Mouse (Mus musculus): ENCODE results near the gene Psmd2. TPM values are rescaled to one million over a fixed set of nuclear protein-coding genes. Genes with fewer than 3 reads are reported as not detected.

The Psmd2 gene
- total and polyA plus RNA-seq, 2 experiments from 2014 or later = 158 to 206 TPM

DNA sequence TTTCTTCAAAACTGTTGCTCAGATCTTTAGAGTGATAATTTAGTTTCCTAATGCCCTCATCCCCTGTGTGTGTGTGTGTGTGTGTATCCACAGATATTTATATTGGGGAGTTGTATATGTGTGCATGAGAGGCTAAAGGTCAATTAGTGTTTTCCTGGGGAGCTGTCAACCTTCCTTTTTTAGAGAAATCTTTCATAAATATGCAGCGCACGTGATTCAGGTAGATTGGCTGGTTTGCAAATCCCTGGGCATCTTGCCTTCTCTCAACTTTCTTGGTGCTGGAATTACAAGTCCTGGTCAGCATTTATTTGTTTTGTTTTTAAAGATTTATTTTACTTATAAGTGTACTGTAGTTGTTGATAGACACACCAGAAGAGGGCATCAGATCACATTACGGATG lies 18.8 kb downstream of the Psmd2 start:
- H3K36me3 ChIP-seq (replicated peaks; ENCODE audit: control insufficient read depth, insufficient read depth, low read length) = peaks cover 9% of the 10 kb centered on the region; the same call in 1 of the 2 replicates
- no peak overlapping the region for H3K4me3 ChIP-seq (ENCODE audit: low read depth, low read length)
- H3K27ac ChIP-seq (ENCODE audit: low read depth) = no peak overlapping the region
- no peak overlapping the region for H3K4me2 ChIP-seq (ENCODE audit: low read depth, low read length)
- H3K9me3 ChIP-seq (replicated peaks; ENCODE audit: control insufficient read depth, low read length) = no peaks in the 10 kb centered on the region
- no peak for TF ChIP-seq CTCF (IDR thresholded peaks at IDR 0.05; ENCODE audit: low read depth)
- no peak for TF ChIP-seq EP300 (IDR thresholded peaks at IDR 0.05; ENCODE audit: low read depth)
- peaks cover 16% of the 10 kb centered on the region for H3K4me1 ChIP-seq (ENCODE audit: control insufficient read depth, insufficient read depth)
- no peaks in the 10 kb centered on the region for H3K27me3 ChIP-seq (ENCODE audit: control insufficient read depth, insufficient read depth, low read length)
- DNase-seq (ENCODE audit: low spot score) (no peak), ATAC-seq (ENCODE audit: insufficient read depth, low read depth) (no peak)
- no peak overlapping the region for H3K9ac ChIP-seq (replicated peaks; ENCODE audit: low read depth, low read length)
- WGBS = 84% methylated on average over 3 of the region's 3 CpGs

DNA sequence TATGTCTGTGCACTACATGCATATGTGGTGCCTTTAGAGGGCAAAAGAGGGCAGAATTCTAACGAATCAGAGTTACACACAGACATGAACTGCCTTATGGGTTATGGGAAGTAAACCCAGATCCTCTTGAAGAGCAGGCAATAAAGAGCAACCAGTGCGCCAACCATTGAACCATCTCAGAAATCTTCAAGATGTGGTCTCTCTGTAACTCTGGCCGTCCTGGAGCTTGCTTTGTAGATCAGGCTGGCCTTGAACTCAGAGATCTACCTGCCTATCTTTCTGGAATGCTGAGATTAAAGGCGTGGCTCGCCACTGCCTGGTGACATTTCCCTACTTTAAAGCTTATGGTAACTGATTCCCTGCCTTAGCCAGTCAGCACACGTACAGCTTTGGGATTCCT lies 20.4 kb downstream of the Psmd2 start:
- WGBS = 26% methylated on average over 6 of the region's 6 CpGs
- peak overlapping the region; percentile 98 for H3K4me3 ChIP-seq (ENCODE audit: low read depth, low read length)
- H3K36me3 ChIP-seq (replicated peaks; ENCODE audit: control insufficient read depth, insufficient read depth, low read length) = peaks cover 25% of the 10 kb centered on the region
- no peaks in the 10 kb centered on the region for H3K27me3 ChIP-seq (ENCODE audit: control insufficient read depth, insufficient read depth, low read length)
- DNase-seq (ENCODE audit: low spot score) (no peak), ATAC-seq (ENCODE audit: insufficient read depth, low read depth) (no peak)
- H3K9ac ChIP-seq (replicated peaks; ENCODE audit: low read depth, low read length) = no peak overlapping the region
- TF ChIP-seq CTCF (IDR thresholded peaks at IDR 0.05; ENCODE audit: low read depth) = no peak
- no peak for TF ChIP-seq EP300 (IDR thresholded peaks at IDR 0.05; ENCODE audit: low read depth)
- H3K27ac ChIP-seq (ENCODE audit: low read depth) = peak overlapping the region; percentile 97; the same call in 1 of the 2 replicates
- peaks cover 16% of the 10 kb centered on the region for H3K4me1 ChIP-seq (ENCODE audit: control insufficient read depth, insufficient read depth)
- no peaks in the 10 kb centered on the region for H3K9me3 ChIP-seq (replicated peaks; ENCODE audit: control insufficient read depth, low read length)
- peak overlapping the region; percentile 79 for H3K4me2 ChIP-seq (ENCODE audit: low read depth, low read length)

DNA sequence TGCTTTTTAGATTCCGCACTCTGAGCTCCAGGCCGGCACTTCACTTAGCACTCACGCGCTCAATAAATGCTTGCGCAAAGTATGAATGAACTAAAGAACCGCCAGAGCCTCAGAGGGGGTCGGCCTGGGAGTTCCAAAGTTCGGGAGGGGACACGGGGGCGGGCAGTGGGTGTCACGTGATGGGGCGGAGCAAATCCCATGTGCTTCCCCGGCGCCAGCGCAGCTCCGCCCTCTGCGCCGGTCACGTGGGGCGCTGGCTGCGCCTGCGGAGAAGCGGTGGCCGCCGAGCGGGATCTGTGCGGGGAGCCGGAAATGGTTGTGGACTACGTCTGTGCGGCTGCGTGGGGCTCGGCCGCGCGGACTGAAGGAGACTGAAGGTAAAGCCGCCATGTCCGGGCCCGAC lies 21.0 kb downstream of the Psmd2 start:
- TF ChIP-seq EP300 (IDR thresholded peaks at IDR 0.05; ENCODE audit: low read depth) = no peak
- no peak for TF ChIP-seq CTCF (IDR thresholded peaks at IDR 0.05; ENCODE audit: low read depth)
- H3K27me3 ChIP-seq (ENCODE audit: control insufficient read depth, insufficient read depth, low read length) = no peaks in the 10 kb centered on the region
- peak overlapping the region; percentile 98 for H3K9ac ChIP-seq (replicated peaks; ENCODE audit: low read depth, low read length)
- ATAC-seq (ENCODE audit: insufficient read depth, low read depth) (peak; percentile 94), DNase-seq (ENCODE audit: low spot score) (peak; percentile 96)
- H3K4me1 ChIP-seq (ENCODE audit: control insufficient read depth, insufficient read depth) = peaks cover 19% of the 10 kb centered on the region
- peak overlapping the region; percentile 97 for H3K27ac ChIP-seq (ENCODE audit: low read depth)
- WGBS = under 1% methylated on average over 32 of the region's 38 CpGs
- peak overlapping the region; percentile 79 for H3K4me2 ChIP-seq (ENCODE audit: low read depth, low read length)
- no peaks in the 10 kb centered on the region for H3K9me3 ChIP-seq (replicated peaks; ENCODE audit: control insufficient read depth, low read length)
- H3K4me3 ChIP-seq (ENCODE audit: low read depth, low read length) = peak overlapping the region; percentile 98
- H3K36me3 ChIP-seq (replicated peaks; ENCODE audit: control insufficient read depth, insufficient read depth, low read length) = peaks cover 31% of the 10 kb centered on the region

- peaks cover 25% of the 10 kb centered on the region for H3K4me1 ChIP-seq (ENCODE audit: control insufficient read depth, insufficient read depth)
- ATAC-seq (ENCODE audit: insufficient read depth, low read depth) (peak; percentile 77), DNase-seq (ENCODE audit: low spot score) (peak; percentile 49)
- H3K4me3 ChIP-seq (ENCODE audit: low read depth, low read length) = peak overlapping the region; percentile 98
- H3K9ac ChIP-seq (replicated peaks; ENCODE audit: low read depth, low read length) = peak overlapping the region; percentile 98
- under 1% methylated on average over 34 of the region's 78 CpGs for WGBS
- peak overlapping the region; percentile 79 for H3K4me2 ChIP-seq (ENCODE audit: low read depth, low read length)
- no peaks in the 10 kb centered on the region for H3K9me3 ChIP-seq (replicated peaks; ENCODE audit: control insufficient read depth, low read length)
- peaks cover 36% of the 10 kb centered on the region for H3K36me3 ChIP-seq (replicated peaks; ENCODE audit: control insufficient read depth, insufficient read depth, low read length)
- H3K27ac ChIP-seq (ENCODE audit: low read depth) = peak overlapping the region; percentile 97
- no peak for TF ChIP-seq CTCF (IDR thresholded peaks at IDR 0.05; ENCODE audit: low read depth)
- no peaks in the 10 kb centered on the region for H3K27me3 ChIP-seq (ENCODE audit: control insufficient read depth, insufficient read depth, low read length)
Measured at GRCm38 (mm10) chr16:20672965-20673705, 21.7 kb downstream of the Psmd2 start.

DNA sequence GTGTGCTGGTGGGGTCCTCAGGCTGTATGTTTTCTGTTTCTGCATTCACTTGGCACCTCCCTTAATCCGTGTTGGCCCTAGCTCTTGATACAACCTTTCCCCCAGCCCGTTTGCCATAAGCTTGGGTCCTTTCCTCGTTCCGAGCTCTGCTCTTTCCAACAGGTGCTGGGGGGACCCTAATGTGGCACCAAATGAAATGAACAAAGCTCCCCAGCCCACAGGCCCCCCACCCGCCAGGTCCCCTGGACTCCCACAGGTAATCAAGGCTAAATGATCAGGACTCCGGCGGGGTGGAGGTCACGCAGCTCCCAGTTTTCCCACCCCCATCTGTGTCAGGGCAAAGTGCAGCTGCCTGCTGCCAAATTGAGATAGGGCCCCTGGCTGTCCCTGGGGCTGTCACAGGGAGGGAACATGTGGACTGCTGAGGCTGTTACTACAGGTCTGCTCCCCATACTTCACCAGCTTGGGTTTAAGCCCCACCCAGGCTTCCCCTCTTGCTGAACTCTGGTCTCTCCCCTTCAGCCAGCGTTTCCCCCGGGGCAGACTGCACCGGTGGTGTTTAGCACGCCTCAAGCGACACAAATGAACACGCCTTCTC lies 22.4 kb downstream of the Psmd2 start:
- H3K27me3 ChIP-seq (ENCODE audit: control insufficient read depth, insufficient read depth, low read length) = no peaks in the 10 kb centered on the region
- 3% methylated on average over 14 of the region's 14 CpGs for WGBS
- peaks cover 26% of the 10 kb centered on the region for H3K4me1 ChIP-seq (ENCODE audit: control insufficient read depth, insufficient read depth)
- H3K4me3 ChIP-seq (ENCODE audit: low read depth, low read length) = peak overlapping the region; percentile 98
- H3K27ac ChIP-seq (ENCODE audit: low read depth) = peak overlapping the region; percentile 97
- no peak for ATAC-seq (ENCODE audit: insufficient read depth, low read depth)
- TF ChIP-seq CTCF (IDR thresholded peaks at IDR 0.05; ENCODE audit: low read depth) (no peak), EP300 (IDR thresholded peaks at IDR 0.05; ENCODE audit: low read depth) (no peak)
- peaks cover 42% of the 10 kb centered on the region for H3K36me3 ChIP-seq (replicated peaks; ENCODE audit: control insufficient read depth, insufficient read depth, low read length)
- peak overlapping the region; percentile 98 for H3K9ac ChIP-seq (replicated peaks; ENCODE audit: low read depth, low read length)
- no peaks in the 10 kb centered on the region for H3K9me3 ChIP-seq (replicated peaks; ENCODE audit: control insufficient read depth, low read length)
- H3K4me2 ChIP-seq (ENCODE audit: low read depth, low read length) = peak overlapping the region; percentile 79
- DNase-seq (ENCODE audit: low spot score) = peak; percentile 33

All from heart, postnatal 0 days (tissue).